Mouse (Mus musculus) urinary bladder, postnatal 10 days (tissue): ENCODE results near the gene Efcab11.

Source experiments
- DNase-seq: peaks from one replicate; pipeline ENCODE4 v3.0.0; 2022; ENCODE audit warnings: low spot score

The Efcab11 gene

DNA sequence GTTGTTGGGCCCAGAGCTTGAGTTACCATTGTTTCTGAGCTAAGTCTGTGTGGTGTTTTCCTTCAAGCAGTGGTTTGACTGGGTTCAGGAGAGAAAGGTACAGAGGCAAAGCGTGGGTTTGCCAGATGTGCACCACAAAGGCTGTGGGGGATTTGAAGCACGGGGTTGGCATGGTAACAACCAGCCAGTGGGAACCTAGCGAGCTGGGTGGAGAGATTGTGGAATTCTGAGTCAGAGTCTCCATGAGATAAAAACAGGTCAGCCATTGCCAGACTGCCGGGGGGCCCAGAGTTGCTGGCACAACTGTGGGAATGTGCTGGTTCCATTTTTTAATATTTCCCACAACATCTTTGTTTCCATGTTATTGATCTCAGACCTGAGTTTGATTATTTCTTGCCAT is 202.6 kb downstream of the Efcab11 start:
- no peak for DNase-seq

DNA sequence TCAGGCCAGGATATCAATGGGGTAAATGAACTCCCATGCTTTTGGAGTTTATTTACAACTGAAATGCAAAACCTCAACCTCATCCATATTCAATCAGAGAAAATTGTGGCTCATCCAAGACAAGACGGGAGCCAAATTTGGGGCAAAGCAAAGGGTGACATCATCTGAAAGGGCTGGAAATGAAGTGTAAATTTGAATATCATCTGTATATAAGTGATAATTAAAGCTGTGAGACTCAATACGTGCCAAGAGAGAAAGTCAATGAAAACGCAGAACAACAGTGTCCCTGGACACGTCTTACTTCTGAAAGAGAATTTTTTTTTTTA is 212.4 kb downstream of the Efcab11 start:
- no peak for DNase-seq

DNA sequence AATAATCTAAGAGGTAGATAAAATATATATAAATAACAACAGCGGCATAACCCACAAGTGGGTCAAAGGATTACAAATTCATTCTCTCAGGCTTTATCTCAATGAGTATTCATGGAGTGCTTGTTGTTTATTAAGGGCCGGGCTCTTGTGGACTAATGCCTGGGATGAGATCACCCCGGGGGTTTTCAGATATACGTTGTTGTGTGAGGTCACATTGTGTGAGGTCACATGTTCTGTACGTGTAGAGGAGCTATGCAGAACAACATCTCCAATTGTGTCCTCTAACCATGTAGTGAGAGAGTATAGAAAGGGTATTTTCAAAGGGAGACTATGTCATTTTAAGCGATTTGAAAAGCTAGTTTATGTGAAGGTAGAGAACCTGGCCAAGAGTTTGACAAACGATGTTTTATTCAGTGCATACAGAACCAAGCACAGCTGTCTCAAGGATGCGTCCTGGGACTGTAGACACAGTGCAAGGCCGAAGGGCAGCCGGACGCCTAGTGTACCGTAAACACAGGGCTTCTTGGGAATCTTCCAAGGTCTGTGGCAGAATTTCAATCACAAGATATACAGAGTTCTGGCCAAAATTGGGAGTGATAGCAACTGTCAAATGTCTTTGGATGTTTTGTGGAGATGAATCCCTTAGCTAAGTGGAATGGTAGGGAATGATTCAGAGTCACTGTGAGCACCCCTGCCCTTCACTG is 212.9 kb downstream of the Efcab11 start:
- DNase-seq = no peak

DNA sequence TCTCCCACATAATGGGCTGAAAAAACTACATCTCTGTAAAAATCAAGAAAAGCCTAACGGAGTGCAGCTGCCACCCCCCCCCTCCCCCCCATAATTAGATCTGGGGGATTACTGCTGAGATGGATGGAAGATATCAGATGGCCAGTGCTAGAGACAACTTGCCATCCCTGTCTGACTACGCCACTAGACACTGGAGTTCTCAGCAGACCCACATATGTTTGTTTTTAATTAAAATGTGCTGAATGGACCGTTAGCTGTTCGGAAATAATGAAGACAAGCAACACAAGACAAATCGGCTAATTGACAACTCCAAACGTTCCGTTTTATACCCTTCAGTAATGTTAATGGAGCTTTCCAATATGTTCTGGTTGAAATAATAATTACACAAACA is 213.5 kb downstream of the Efcab11 start:
- no peak for DNase-seq

DNA sequence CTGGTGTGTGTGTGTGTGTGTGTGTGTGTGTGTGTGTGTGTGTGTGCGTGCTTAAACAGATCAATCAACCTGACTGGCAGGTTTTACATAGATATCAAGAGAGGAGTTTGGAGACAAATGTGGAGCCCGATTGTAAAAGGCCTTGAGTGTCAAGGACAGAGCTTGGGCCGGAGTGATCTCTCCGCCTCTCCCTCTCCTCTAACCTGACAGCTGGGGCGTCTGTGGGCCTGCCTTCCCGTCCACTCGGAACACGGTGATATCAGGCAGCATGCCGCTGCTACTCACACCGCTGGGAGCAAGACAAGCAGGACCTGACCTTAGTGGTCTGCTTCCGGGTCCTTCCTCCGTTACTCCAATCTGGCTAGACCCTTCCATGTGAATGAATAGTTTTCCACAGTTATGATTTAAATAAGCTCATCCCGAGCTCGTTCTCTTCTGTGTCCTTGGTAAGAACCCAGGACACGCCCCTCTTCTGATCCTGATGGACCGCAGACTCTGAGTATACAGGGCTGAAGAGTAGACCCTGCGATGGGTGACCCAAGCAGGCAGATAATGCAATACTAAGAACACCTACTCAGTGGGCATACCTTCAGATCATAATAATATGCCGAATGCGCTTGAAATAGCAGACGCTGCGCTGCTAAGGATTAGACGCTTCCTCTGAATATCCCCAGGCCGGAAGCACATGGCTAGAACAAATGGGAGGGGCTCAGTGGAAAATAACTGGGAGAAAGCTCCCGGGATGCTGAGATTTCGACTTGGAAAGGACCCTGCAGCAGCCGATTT is 214.1 kb downstream of the Efcab11 start:
- DNase-seq = no peak

DNA sequence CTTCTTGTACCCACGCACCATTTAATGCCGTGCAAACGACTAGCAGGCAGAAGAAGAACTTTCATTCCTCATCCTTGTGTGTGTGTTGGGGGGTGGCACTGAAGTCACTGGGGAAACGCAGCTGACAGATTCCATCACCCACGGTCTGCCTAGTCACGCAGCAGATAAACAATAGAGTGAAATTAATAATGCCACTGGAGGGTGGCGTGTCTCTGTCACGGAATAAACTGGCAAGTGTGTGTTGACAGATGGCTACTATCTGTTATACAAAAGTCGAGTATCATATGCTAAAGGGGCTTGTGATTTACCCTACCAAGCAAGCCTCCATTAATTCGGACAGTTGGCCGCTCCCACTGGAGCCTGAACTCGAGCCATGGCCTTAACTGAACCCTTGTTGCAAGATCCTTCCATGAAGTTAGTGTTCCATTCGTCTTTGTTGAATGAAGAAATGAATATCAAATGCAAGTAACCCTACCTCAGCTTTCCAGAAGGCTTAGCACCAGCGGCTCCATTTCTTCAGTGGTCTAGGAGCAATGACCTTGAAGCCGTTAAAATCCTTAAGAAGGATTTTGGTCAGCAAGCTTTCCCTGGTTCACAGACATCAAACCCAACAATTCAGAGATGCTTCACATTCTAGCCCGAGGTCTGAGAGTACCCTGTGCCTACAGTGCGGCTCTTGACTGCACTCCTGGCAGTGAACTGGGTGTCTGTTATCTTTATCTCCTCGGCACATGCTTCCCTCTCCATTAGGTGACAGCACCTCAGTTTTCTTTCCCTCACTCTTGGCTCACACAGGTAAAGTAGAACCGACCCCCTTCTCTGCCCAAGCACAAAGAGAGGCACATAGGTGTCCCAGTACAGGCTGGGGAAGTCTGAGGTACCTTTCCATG is 229.0 kb downstream of the Efcab11 start:
- no peak for DNase-seq

DNA sequence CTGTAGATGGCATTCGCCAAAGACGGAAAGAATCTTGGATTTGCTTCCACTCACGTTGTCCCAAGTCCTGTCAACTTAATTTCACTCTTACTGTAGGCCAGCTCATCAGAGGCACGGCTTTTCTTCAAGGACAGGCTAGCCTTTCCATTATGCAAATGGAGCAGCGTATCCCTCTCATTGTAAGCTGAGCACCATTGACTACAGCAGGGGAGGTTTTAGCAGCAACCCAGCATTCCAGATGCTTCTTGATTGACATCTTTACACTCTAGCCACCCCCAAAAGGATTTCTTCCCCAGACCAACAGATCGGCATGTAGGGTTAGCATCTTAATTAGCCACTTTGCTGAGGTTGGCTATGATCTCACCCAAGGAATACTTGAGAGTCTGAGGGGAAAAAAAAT is 231.8 kb downstream of the Efcab11 start:
- no peak for DNase-seq

DNA sequence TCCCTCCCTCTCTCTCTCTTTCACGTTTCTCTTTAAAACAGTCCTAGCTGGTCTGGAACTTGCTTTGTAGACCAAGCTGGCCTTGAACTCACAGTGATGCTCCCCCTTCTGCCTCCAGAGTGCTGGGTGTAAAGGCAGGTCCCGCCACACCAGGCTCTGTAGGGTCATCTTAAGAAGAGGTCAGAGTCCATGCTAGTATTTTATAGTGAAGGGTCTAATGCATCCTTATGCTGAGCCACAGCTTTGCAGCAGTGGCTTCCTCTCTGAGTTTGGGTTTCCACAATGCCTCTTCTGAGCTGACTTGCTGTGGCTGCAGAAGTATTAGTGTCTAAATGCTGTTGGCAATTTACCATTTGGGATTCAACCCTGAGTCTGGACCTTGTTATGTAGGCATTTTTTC is 234.5 kb downstream of the Efcab11 start:
- DNase-seq = no peak

DNA sequence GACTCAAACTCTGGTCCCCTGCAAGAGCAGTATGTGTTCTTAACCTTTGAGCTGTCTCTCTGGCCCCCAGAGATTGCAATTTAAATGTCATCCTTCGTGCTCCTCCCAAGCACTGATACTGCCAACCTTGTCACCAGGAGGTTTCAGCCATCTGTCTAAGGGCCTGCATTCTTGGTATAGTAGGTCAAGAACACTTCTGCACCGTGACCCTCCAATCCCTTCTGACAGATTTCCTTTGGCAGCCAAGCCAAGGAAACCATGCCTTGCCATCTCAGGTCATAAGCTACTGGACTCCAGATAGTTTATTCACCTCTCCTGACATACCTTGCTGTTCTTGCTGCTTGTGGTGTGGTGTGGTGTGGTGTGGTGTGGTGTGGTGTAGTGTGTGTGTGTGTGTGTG is 235.5 kb downstream of the Efcab11 start:
- DNase-seq = no peak

DNA sequence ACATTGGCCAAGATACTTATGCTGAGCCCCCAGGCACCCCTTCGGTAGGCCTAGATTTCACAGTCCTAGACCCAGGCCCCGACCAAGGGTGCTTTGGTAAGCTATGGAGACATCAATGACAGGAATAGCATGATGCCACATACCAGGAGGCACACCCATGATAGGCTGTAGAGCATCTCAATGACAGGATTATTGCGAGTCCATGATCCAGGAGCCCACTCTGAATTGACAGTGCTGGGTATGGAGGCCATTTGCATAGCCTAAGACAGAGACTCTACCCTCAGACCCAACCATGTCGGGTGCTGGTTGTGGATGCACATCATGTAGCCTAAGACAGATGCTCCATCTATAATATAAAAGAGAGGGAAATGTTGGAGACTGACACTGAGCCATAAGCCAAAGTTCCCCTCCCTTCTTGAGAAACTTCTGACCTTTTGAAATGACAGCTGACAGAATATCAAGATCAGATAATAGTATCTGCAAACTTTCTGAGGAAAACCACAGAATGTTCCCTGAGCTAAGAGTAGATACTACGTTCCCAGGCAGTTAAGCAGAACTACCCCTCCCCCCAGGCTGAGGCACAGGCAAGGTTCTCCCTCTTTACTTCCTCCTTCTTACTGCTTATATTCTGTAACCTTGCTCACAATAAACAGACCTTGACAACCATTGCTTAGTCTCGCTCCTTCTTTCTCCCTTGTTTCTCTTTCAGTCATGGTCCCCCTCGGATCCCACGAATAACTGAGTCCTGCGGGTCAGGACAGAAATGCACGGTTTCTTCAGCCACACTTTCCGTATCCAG is 237.5 kb downstream of the Efcab11 start:
- no peak for DNase-seq

DNA sequence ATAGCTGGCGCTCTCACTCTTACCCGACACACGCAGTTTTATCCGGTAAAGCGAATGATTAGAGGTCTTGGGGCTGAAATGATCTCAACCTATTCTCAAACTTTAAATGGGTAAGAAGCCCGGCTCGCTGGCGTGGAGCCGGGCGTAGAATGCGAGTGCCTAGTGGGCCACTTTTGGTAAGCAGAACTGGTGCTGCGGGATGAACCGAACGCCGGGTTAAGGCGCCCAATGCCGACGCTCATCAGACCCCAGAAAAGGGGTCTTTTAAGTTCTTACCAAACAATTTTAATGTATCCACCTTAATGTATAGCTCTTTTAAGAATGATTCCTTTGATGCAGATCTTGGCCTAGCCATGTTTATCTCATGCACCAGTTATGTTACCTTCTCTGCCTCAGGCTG is 238.8 kb downstream of the Efcab11 start:
- no peak for DNase-seq

DNA sequence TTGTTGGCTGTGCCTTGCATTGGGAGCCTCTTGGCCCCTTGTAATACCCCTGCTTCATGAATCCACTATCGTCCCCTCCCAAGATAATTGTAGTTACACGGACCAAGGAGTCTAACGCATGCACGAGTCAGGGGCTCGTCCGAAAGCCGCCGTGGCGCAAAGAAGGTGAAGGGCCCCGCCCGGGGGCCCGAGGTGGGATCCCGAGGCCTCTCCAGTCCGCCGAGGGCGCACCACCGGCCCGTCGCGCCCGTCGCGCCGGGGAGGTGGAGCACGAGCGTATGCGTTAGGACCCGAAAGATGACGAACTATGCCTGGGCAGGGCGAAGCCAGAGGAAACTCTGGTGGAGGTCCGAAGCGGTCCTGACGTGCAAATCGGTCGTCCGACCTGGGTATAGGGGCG is 239.3 kb downstream of the Efcab11 start:
- no peak for DNase-seq
